Mouse (Mus musculus) bone marrow, adult 2 months (tissue): Measurements from ENCODE around the gene Adgrf5.

Experiments
- CTCF ChIP-seq: fragments of 200-500 bp; IDR thresholded peaks from 2 replicates; pipeline ENCODE4 v1.5.1; 2011; ENCODE audit warnings: low read length, control low read depth; ENCODE audit not compliant: control insufficient read depth, insufficient read depth
- POLR2A ChIP-seq: fragments of 200-500 bp; IDR thresholded peaks from 2 replicates; pipeline ENCODE4 v1.6.1; 2011; ENCODE audit warnings: low read depth, mild to moderate bottlenecking, control low read depth, low read length, borderline replicate concordance; ENCODE audit not compliant: control insufficient read depth

- no peak for TF ChIP-seq CTCF
- no peak for TF ChIP-seq POLR2A
Measured at GRCm38 (mm10) chr17:43389256-43389655, 29.0 kb downstream of the Adgrf5 start.
